Mouse (Mus musculus): Measurements from ENCODE around the gene Sec14l2.

Sec14l2 gene

GRCm38 (mm10) chr11:4098816-4099215 is 24.4 kb downstream of the Sec14l2 start:
- in situ Hi-C loops (cut with MboI, MseI), result no loop called here

- in situ Hi-C loops (cut with MboI, MseI), result no loop called here
Observed at GRCm38 (mm10) chr11:4098120-4098519, 25.1 kb downstream of the Sec14l2 start.

DNA sequence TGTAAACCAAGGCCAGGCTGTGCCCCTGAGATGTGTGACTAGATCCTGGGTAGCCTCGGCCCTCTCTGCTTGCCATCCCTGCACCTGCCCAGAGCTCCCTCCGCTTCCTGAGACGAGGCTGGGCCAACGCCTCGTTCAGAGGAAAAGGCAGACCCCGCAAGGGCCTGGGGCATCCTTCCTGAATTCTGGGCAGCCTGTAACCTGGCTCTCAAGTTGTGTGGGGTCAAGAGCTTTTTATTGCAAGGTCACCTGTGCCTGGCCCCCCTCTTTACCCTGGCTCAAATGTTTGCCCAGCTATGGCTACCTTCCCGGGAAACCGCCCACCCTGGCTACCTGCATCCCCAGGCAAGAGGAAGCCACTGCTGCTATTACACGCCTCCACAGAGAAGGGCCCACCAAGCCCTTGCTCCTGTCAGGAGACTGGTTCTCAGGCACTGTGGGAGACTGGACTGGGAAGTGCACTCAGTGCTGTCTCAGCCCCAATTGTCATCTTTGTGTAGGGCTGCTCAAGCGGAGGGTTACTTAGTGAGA is 26.1 kb downstream of the Sec14l2 start:
- in situ Hi-C loops (cut with MboI, MseI), result no loop called here

- in situ Hi-C loops (cut with MboI, MseI), result no loop called here
Observed at GRCm38 (mm10) chr11:4096054-4096984, 26.9 kb downstream of the Sec14l2 start.

DNA sequence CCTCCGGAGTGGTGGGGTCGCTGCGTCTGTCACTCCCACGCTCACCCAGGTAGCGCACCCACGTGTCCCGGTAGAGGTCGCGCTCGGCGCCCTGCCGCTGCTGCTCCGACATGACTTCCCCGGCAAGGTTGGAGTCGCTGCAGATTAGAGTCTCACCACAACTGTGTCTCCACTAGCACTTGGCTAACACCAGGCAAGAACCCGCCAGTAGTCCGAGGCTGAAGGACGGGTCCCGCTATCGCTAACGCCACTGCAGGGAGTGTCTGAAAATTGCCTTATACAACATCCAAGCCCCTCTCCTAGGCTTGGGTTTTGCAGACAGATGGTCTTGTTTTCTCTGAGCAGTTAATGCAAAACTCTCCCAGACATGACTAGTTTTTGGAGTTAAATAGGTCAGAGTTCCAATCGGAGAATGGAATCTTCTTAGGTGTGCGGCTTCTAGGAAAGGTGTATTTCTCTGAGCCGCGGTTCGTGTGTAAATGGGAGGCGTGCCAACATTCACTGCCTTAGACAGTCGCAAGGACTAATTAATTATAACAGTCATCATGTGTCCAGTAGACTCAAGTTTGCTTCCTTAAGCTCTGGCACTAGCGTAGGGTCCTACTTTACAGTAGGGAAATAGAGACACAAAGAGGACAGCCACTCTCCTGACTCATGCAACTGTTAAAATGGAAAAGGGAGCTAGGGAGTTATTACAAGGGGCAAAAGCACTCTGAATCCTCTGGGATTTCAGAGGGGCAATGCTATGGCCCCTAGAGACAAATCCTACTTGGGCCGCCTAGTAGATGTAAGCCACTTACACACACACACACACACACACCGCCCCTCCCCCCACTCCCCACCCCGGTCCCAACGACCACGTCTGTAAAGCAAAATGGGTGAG is 27.8 kb downstream of the Sec14l2 start, which contains the start of gene Mtfp1:
Gene Mtfp1, minus strand, starts transcription at position 275 of the 883 bp plus-strand sequence.
- in situ Hi-C loops (cut with MboI, MseI), result no loop called here

DNA sequence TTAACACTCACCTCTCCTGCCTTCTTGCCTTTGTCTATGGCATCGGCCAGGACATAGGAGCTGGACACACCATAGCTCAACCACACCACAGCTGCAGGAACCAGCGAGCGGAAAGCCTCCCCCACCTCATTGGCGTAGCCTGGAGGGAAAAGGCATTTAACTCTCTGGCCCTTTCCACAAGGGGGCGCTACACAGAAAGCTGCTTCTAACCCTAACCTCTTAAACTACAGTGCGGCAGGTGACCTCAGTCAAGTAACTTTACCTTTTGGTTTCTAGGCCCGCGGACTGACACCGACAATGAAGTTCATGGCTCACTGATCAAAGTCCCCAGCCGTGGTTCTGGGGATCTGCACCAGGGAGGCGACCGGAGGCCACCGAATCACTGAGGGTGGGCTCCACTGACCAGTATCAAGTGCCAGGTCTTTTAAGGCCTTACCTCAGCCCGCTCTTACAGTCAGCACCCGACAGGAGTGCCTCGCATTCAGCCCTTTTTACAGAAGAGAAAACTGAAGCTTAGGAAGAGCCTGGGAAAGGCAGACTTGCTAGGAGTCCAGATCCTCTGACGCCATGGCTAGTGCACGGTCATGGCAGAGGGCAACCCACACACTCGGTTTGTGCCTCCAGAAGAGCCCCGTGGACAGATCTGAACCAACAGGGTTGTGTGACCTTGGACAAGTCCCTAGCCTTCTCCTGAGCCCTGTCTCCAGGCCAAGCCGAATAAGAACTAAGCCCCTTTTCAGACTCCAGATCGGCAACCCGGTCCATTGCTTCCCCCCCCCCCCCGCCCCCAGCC is 28.6 kb downstream of the Sec14l2 start:
- in situ Hi-C loops (cut with MboI, MseI), result no loop called here

- in situ Hi-C loops (cut with MboI, MseI), result no loop called here
Observed at GRCm38 (mm10) chr11:4093459-4094377, 29.5 kb downstream of the Sec14l2 start.

GRCm38 (mm10) chr11:4087267-4087666 is 35.9 kb downstream of the Sec14l2 start:
- in situ Hi-C loops (cut with MboI, MseI), result no loop called here

DNA sequence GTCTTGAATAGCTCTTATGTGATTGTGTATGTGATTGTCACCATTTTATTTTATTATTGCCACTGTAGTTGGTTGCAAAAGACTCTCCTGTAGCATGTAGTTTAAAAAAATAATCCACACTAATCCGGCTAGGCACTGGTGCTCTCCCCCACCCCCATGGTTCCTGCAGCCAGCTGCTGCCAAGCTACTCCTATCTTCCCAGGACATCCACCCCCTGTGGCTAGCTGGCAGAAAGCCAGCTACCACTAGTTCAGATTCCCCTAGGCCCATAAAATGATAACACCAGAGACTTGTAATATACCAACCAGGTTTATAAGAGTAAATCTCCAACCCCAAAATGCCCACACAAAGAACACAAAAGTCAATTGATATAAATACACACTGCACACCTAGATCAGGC is 37.0 kb downstream of the Sec14l2 start:
- in situ Hi-C loops (cut with MboI, MseI), result no loop called here

GRCm38 (mm10) chr11:4083316-4084078 is 39.7 kb downstream of the Sec14l2 start:
- in situ Hi-C loops (cut with MboI, MseI), result no loop called here

- in situ Hi-C loops (cut with MboI, MseI), result no loop called here
Observed at GRCm38 (mm10) chr11:4080219-4080618, 43.0 kb downstream of the Sec14l2 start.

- in situ Hi-C loops (cut with MboI, MseI), result no loop called here
Observed at GRCm38 (mm10) chr11:4078267-4078933, 44.8 kb downstream of the Sec14l2 start.

GRCm38 (mm10) chr11:4076633-4077032 is 46.6 kb downstream of the Sec14l2 start:
- in situ Hi-C loops (cut with MboI, MseI), result no loop called here

DNA sequence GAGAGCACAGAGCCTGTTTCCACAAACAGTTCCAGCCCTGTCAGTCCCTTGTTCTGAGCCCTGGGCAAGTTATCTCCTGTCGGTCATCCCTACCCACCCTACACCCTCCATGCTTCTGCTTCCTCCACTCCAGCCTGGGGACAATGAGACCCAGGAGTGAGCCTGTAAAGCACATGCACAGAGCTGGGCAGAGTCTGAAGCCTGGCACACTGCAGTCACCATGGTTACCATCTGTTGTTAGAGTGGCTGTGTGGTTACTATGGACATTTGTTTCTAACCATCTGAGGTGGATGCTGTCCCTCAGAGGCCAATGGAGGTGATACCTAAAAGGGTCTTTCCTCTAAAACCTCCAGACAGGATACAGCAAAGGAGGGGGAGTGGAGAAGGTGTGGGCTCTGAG is 53.6 kb downstream of the Sec14l2 start:
- in situ Hi-C loops (cut with MboI, MseI), result loop anchor here in 1 of 2 experiments (5.0 kb wide), 1 partner anchor 37 kb away; the partner anchor contains the start of gene Sec14l4

DNA sequence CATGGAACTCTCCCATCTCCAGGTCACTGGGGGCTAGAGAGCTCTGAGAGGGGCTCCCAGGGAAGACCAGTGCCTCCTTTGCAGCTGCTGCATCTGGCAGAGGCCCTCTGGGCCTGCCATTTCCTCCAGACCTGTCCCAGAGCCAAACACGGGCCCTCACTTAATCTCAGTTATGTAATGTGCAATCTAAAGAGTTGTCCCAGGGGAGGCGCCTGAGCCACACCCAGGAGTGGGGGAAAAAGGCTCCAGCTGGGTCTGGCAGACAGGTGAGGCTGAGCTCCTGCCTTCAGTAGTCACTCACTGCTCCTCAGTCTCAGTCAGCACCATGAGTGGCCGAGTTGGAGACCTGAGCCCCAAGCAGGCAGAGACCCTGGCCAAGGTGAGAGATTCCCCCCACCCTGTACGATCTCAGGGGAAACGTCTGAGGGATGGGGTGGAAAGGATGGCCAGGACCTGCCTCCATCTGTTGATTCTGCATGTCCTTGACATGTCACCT is 58.5 kb downstream of the Sec14l2 start, which contains the start of gene Sec14l3:
Gene Sec14l3, plus strand, starts transcription at position 215 of the 496 bp plus-strand sequence.
- in situ Hi-C loops (cut with MboI, MseI), result no loop called here

DNA sequence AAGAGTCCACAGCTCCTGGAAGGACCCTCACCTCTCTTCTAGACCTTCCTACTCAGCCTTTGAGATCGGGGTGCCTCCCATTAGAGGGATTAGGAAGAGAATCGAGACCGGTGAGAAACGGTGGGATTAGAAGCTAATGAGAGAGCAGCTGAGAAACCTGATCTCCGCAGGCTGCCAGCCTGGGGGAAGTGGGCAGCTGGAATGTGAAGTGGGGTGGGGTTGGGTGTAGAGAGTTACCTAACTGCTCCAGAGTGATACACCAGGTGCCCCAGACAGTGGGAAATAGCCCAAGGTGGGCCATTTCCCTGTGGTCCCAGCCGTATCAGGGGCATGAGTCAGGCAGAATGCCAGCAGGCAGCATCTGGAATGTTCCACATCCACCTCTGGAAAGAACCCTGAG is 60.2 kb downstream of the Sec14l2 start:
- in situ Hi-C loops (cut with MboI, MseI), result no loop called here

DNA sequence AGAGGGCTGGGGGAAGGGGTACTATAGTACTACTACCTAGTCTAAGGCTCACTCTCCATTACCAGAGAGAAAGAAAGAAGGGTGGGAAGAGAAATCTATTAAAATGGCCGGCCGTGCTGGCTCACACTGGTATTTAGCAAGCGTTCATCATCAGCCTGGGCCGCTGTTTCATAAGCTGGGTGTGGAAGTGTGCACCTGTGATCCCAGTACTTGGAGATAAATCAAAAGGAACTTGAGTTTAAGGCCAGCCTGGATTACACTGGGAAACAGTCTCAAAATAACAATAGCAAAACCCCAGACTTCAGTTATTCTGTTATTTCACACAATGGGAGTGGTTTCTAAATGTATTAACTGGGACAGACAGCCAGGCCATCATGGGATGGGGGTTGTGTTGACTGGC is 60.7 kb downstream of the Sec14l2 start:
- in situ Hi-C loops (cut with MboI, MseI), result no loop called here

- in situ Hi-C loops (cut with MboI, MseI), result no loop called here
Observed at GRCm38 (mm10) chr11:4060866-4061575, 62.2 kb downstream of the Sec14l2 start.
